Mouse (Mus musculus): ENCODE results near the gene Mr1. TPM values are rescaled to one million over a fixed set of nuclear protein-coding genes. Genes with fewer than 3 reads are reported as not detected.

Mr1 gene
- total and polyA plus RNA-seq, 3 experiments, result 4.3 to 7.6 (median 7.1) TPM

DNA sequence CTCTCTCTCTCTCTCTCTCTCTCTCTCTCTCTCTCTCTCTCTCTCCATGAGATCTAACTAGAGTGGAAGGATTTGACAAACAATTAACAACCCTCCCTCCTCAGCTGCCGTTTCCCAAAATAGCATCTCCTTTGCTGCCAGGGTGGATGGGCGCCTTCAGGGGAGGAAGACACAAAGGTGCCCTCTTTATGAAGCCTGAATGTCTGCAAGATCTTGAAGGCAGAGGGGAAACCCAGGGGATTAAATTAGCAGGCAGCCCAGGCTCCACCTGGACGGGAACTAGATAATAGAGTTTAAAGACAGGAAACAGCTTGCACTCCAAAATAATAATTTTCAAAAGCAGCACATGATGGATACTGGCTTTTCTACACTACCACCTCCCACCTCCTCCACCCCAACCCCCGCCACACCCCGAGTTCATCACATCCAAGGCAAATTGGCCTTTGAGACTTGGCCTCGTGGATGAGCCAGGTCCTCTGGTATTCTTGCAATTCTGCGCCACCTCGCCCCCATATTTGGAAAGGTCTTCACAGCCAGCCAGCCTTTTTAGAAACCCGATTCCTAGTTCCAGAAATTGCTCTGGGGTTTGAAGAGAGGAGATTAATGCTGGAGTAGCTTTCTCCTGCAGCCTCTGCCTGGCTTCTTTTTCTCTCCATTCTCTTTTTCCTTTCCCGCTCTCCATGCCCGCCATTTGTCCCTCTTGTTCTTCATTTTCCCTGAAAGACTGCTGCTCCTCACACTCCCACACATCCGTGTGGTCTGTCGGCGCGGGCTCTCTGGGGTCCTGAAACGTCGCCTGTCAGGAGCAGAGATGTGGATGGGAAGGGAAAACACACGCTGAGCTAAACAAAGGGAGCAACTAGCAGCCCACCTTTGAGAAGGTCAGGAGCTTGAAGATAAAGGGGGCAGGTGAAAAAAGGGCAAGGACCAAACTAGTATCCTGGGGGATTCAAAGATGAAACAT is 36.9 kb downstream of the Mr1 start:
- DNase-seq (ENCODE audit: extremely low read depth), result peak; percentile 67
- Histone ChIP-seq H3K27me3 (replicated peaks) (no peaks in the 10 kb centered on the region), H3K27ac (ENCODE audit: insufficient read depth, low read depth) (no peak overlapping the region), H3K79me2 (replicated peaks; ENCODE audit: control insufficient read depth, extremely low read depth, insufficient read depth, poor library complexity, severe bottlenecking) (no peaks in the 10 kb centered on the region), H3K4me1 (ENCODE audit: control insufficient read depth in 1 of 2, insufficient read depth in 2 of 2) (peaks cover 13 to 44% of the 10 kb centered on the region in 2 experiments), H3K4me2 (ENCODE audit: insufficient read depth, low read depth, poor library complexity, severe bottlenecking) (peak overlapping the region; percentile 99), H3K36me3 (replicated peaks in 1 of 2; ENCODE audit: control insufficient read depth in 1 of 2, insufficient read depth in 1 of 2, low read length in 1 of 2) (no peaks in the 10 kb centered on the region), H3K9me3 (replicated peaks; ENCODE audit: low read length) (no peaks in the 10 kb centered on the region), H3K9ac (ENCODE audit: insufficient read depth, low read depth) (peak overlapping the region; percentile 57), H3K4me3 (replicated peaks in 1 of 3; ENCODE audit: low read depth in 2 of 3, low read length in 2 of 3, poor library complexity in 1 of 3) (peak overlapping the region in 2 of 3 experiments; percentile 23 to 53)
- TF ChIP-seq MAZ (IDR thresholded peaks at IDR 0.05; ENCODE audit: low read depth, low read length) (0 out of 2 replicates have a peak, but pooled peaks have one; percentile 52), GABPA (IDR thresholded peaks at IDR 0.05; ENCODE audit: insufficient replicate concordance, low read depth, low read length) (no peak), SIN3A (IDR thresholded peaks at IDR 0.05; ENCODE audit: low read length) (0 out of 2 replicates have a peak, but pooled peaks have one; percentile 32), MYC (IDR thresholded peaks at IDR 0.05; ENCODE audit: low read depth, low read length) (no peak), E2F4 (IDR thresholded peaks at IDR 0.05; ENCODE audit: insufficient replicate concordance, low read depth, low read length) (no peak), TBP (conservative IDR thresholded peaks at IDR 0.05; ENCODE audit: low read depth, low read length) (no peak), RAD21 (IDR thresholded peaks at IDR 0.05; ENCODE audit: low read depth, low read length) (no peak), USF1 (IDR thresholded peaks at IDR 0.05; ENCODE audit: low read depth, low read length) (no peak), PAX5 (IDR thresholded peaks at IDR 0.05; ENCODE audit: low read length) (no peak), TCF12 (IDR thresholded peaks at IDR 0.05; ENCODE audit: low read depth, low read length) (peak; percentile 79), NELFE (IDR thresholded peaks at IDR 0.05; ENCODE audit: low read depth, low read length) (no peak), ELF1 (IDR thresholded peaks at IDR 0.05; ENCODE audit: low read depth, low read length) (no peak), POLR2A (IDR thresholded peaks at IDR 0.05; ENCODE audit: low read depth, low read length) (no peak), ZKSCAN1 (IDR thresholded peaks at IDR 0.05; ENCODE audit: borderline replicate concordance, low read depth, low read length) (no peak), EP300 (IDR thresholded peaks at IDR 0.05; ENCODE audit: low read length) (peak; percentile 70), ZC3H11A (IDR thresholded peaks at IDR 0.05; ENCODE audit: low read depth, low read length) (no peak), MAX (IDR thresholded peaks at IDR 0.05; ENCODE audit: low read length) (0 out of 2 replicates have a peak, but pooled peaks have one; percentile 23), ZNF384 (IDR thresholded peaks at IDR 0.05; ENCODE audit: low read depth, low read length) (no peak), HCFC1 (IDR thresholded peaks at IDR 0.05; ENCODE audit: low read depth, low read length) (no peak), IRF4 (IDR thresholded peaks at IDR 0.05; ENCODE audit: low read depth, low read length) (0 out of 2 replicates have a peak, but pooled peaks have one; percentile 15), MEF2A (IDR thresholded peaks at IDR 0.05; ENCODE audit: borderline replicate concordance, low read depth, low read length) (peak; percentile 89), CTCF (conservative IDR thresholded peaks at IDR 0.05 in 1 of 2, IDR thresholded peaks at IDR 0.05 in 1 of 2; ENCODE audit: low read depth in 2 of 2, low read length in 2 of 2) (no peak), BHLHE40 (IDR thresholded peaks at IDR 0.05; ENCODE audit: low read depth, low read length) (peak; percentile 66), POLR2AphosphoS2 (IDR thresholded peaks at IDR 0.05; ENCODE audit: low read depth, low read length) (no peak), RCOR1 (conservative IDR thresholded peaks at IDR 0.05; ENCODE audit: low read depth, low read length) (no peak), USF2 (conservative IDR thresholded peaks at IDR 0.05; ENCODE audit: low read depth, low read length) (no peak), UBTF (IDR thresholded peaks at IDR 0.05; ENCODE audit: low read depth, low read length) (no peak), JUND (conservative IDR thresholded peaks at IDR 0.05; ENCODE audit: low read depth, low read length) (no peak), JUN (IDR thresholded peaks at IDR 0.05; ENCODE audit: insufficient read depth, low read depth, low read length) (no peak), ETS1 (conservative IDR thresholded peaks at IDR 0.05; ENCODE audit: low read depth, low read length) (peak; percentile 80), KAT2A (IDR thresholded peaks at IDR 0.05; ENCODE audit: insufficient replicate concordance, low read length) (no peak), CHD2 (IDR thresholded peaks at IDR 0.05; ENCODE audit: low read length) (peak; percentile 35; the same call in 1 of the 2 replicates), SMC3 (IDR thresholded peaks at IDR 0.05; ENCODE audit: low read depth, low read length) (no peak), CHD1 (IDR thresholded peaks at IDR 0.05; ENCODE audit: low read depth, low read length) (no peak), MXI1 (IDR thresholded peaks at IDR 0.05; ENCODE audit: low read depth, low read length) (no peak), MAFK (IDR thresholded peaks at IDR 0.05; ENCODE audit: insufficient replicate concordance, low read length) (no peak), NRF1 (IDR thresholded peaks at IDR 0.05; ENCODE audit: low read depth, low read length) (no peak), ZMIZ1 (IDR thresholded peaks at IDR 0.05; ENCODE audit: low read depth, low read length) (no peak)
- in situ Hi-C loops (cut with MboI; ENCODE audit: low pct_ligation_motif_present, low pct_unique_long_range_greater_than_20kb, low sequenced_read_pairs), result no loop called here
- dilution Hi-C loops (cut with MboI; ENCODE audit: extremely low pct_ligation_motif_present, extremely low pct_unique_long_range_greater_than_20kb, low sequenced_read_pairs), result no loop called here
